Mouse (Mus musculus): ENCODE results near the gene Dlx3. TPM values are rescaled to one million over a fixed set of nuclear protein-coding genes. Genes with fewer than 3 reads are reported as not detected.

Gene Dlx3
- total and polyA plus RNA-seq, 2 experiments from 2014 or later: 0.23 to 0.37 TPM

GRCm38 (mm10) chr11:95150269-95151049 is 30.5 kb downstream of the Dlx3 start:
- peaks cover 65% of the 10 kb centered on the region for H3K27me3 ChIP-seq (ENCODE audit: insufficient read depth, low read length)
- TF ChIP-seq CTCF (IDR thresholded peaks at IDR 0.05; ENCODE audit: low read depth): no peak
- H3K9ac ChIP-seq (replicated peaks; ENCODE audit: low read length): no peak overlapping the region
- WGBS: 1% methylated on average over 33 of the region's 33 CpGs
- no peaks in the 10 kb centered on the region for H3K9me3 ChIP-seq (ENCODE audit: low read length)
- H3K36me3 ChIP-seq (ENCODE audit: insufficient read depth, low read length): no peaks in the 10 kb centered on the region
- no peak overlapping the region for H3K27ac ChIP-seq
- no peak for ATAC-seq
- peak overlapping the region; percentile 34; the same call in 1 of the 2 replicates for H3K4me2 ChIP-seq (ENCODE audit: low read depth, low read length)
- H3K4me3 ChIP-seq (ENCODE audit: low read length): peak overlapping the region; percentile 15; the same call in 1 of the 2 replicates
- DNase-seq (ENCODE audit: low spot score): peak; percentile 50
- H3K4me1 ChIP-seq (ENCODE audit: insufficient read depth, low read length): peaks cover 11% of the 10 kb centered on the region

GRCm38 (mm10) chr11:95153116-95153515 is 33.2 kb downstream of the Dlx3 start:
- no peak for TF ChIP-seq CTCF (IDR thresholded peaks at IDR 0.05; ENCODE audit: low read depth)
- Histone ChIP-seq H3K4me1 (ENCODE audit: insufficient read depth, low read length) (peaks cover 3% of the 10 kb centered on the region; the same call in 1 of the 2 replicates), H3K27me3 (ENCODE audit: insufficient read depth, low read length) (peaks cover 41% of the 10 kb centered on the region), H3K9me3 (ENCODE audit: low read length) (no peaks in the 10 kb centered on the region), H3K4me2 (ENCODE audit: low read depth, low read length) (no peak overlapping the region), H3K36me3 (ENCODE audit: insufficient read depth, low read length) (no peaks in the 10 kb centered on the region), H3K9ac (replicated peaks; ENCODE audit: low read length) (no peak overlapping the region), H3K4me3 (ENCODE audit: low read length) (no peak overlapping the region), H3K27ac (no peak overlapping the region)
- WGBS: 35% methylated on average over 5 of the region's 5 CpGs
- DNase-seq (ENCODE audit: low spot score) (no peak), ATAC-seq (no peak)

- no peak for TF ChIP-seq CTCF (IDR thresholded peaks at IDR 0.05; ENCODE audit: low read depth)
- ATAC-seq (no peak), DNase-seq (ENCODE audit: low spot score) (no peak)
Observed at GRCm38 (mm10) chr11:95153681-95154080, 33.8 kb downstream of the Dlx3 start.

GRCm38 (mm10) chr11:95155511-95155910 is 35.6 kb downstream of the Dlx3 start:
- ATAC-seq (no peak), DNase-seq (ENCODE audit: low spot score) (no peak)
- peaks cover 1% of the 10 kb centered on the region; the same call in 1 of the 2 replicates for H3K4me1 ChIP-seq (ENCODE audit: insufficient read depth, low read length)
- H3K4me2 ChIP-seq (ENCODE audit: low read depth, low read length): no peak overlapping the region
- H3K36me3 ChIP-seq (ENCODE audit: insufficient read depth, low read length): no peaks in the 10 kb centered on the region
- peaks cover 23% of the 10 kb centered on the region for H3K27me3 ChIP-seq (ENCODE audit: insufficient read depth, low read length)
- WGBS: 88% methylated on average over 2 of the region's 2 CpGs
- no peak for TF ChIP-seq CTCF (IDR thresholded peaks at IDR 0.05; ENCODE audit: low read depth)
- no peaks in the 10 kb centered on the region for H3K9me3 ChIP-seq (ENCODE audit: low read length)
- no peak overlapping the region for H3K27ac ChIP-seq
- H3K4me3 ChIP-seq (ENCODE audit: low read length): no peak overlapping the region
- no peak overlapping the region for H3K9ac ChIP-seq (replicated peaks; ENCODE audit: low read length)

More at GRCm38 (mm10) chr11:95153681-95154080, 33.8 kb downstream of the Dlx3 start:
- Histone ChIP-seq H3K9ac (replicated peaks; ENCODE audit: low read length) (no peak overlapping the region), H3K4me2 (ENCODE audit: low read depth, low read length) (no peak overlapping the region), H3K9me3 (ENCODE audit: low read length) (no peaks in the 10 kb centered on the region), H3K4me3 (ENCODE audit: low read length) (no peak overlapping the region), H3K36me3 (ENCODE audit: insufficient read depth, low read length) (no peaks in the 10 kb centered on the region), H3K27ac (no peak overlapping the region), H3K4me1 (ENCODE audit: insufficient read depth, low read length) (peaks cover 3% of the 10 kb centered on the region; the same call in 1 of the 2 replicates), H3K27me3 (ENCODE audit: insufficient read depth, low read length) (peaks cover 35% of the 10 kb centered on the region)
- WGBS: 78% methylated on average over 5 of the region's 5 CpGs

- Histone ChIP-seq H3K9me3 (ENCODE audit: low read length) (no peaks in the 10 kb centered on the region), H3K4me1 (ENCODE audit: insufficient read depth, low read length) (no peaks in the 10 kb centered on the region)
- TF ChIP-seq CTCF (IDR thresholded peaks at IDR 0.05; ENCODE audit: low read depth): no peak
Observed at GRCm38 (mm10) chr11:95157356-95157755, 37.4 kb downstream of the Dlx3 start.

GRCm38 (mm10) chr11:95157872-95158271 is 38.0 kb downstream of the Dlx3 start:
- Histone ChIP-seq H3K4me1 (ENCODE audit: insufficient read depth, low read length) (no peaks in the 10 kb centered on the region), H3K9me3 (ENCODE audit: low read length) (no peaks in the 10 kb centered on the region), H3K9ac (replicated peaks; ENCODE audit: low read length) (no peak overlapping the region), H3K4me2 (ENCODE audit: low read depth, low read length) (no peak overlapping the region), H3K27ac (no peak overlapping the region), H3K27me3 (ENCODE audit: insufficient read depth, low read length) (peaks cover under 1% of the 10 kb centered on the region; the same call in 1 of the 2 replicates), H3K36me3 (ENCODE audit: insufficient read depth, low read length) (no peaks in the 10 kb centered on the region), H3K4me3 (ENCODE audit: low read length) (no peak overlapping the region)
- 71% methylated on average over 5 of the region's 5 CpGs for WGBS
- ATAC-seq (no peak), DNase-seq (ENCODE audit: low spot score) (no peak)
- TF ChIP-seq CTCF (IDR thresholded peaks at IDR 0.05; ENCODE audit: low read depth): no peak

More at GRCm38 (mm10) chr11:95157356-95157755, 37.4 kb downstream of the Dlx3 start:
- H3K4me2 ChIP-seq (ENCODE audit: low read depth, low read length): no peak overlapping the region
- no peak for DNase-seq (ENCODE audit: low spot score)
- peaks cover 5% of the 10 kb centered on the region; the same call in 1 of the 2 replicates for H3K27me3 ChIP-seq (ENCODE audit: insufficient read depth, low read length)
- 65% methylated on average over 5 of the region's 5 CpGs for WGBS
- H3K9ac ChIP-seq (replicated peaks; ENCODE audit: low read length): no peak overlapping the region
- H3K36me3 ChIP-seq (ENCODE audit: insufficient read depth, low read length): no peaks in the 10 kb centered on the region
- ATAC-seq: no peak
- H3K4me3 ChIP-seq (ENCODE audit: low read length): no peak overlapping the region
- H3K27ac ChIP-seq: no peak overlapping the region

Measured in hindbrain, postnatal 0 days (tissue).